Mouse (Mus musculus) C2C12 (cell line): ENCODE data around the gene Ccdc30. TPM values are rescaled to one million over a fixed set of nuclear protein-coding genes. Genes with fewer than 3 reads are reported as not detected.

Experiments
- H3K27me3 ChIP-seq: one replicate; pipeline ENCODE4 v1.6.1; 2011; ENCODE audit not compliant: control insufficient read depth, insufficient read depth, insufficient read length
- H3K36me3 ChIP-seq: one replicate; pipeline ENCODE4 v1.6.1; 2011; ENCODE audit not compliant: control insufficient read depth, insufficient read depth
- H3K4me3 ChIP-seq: one replicate; pipeline ENCODE4 v1.5.1; 2011; ENCODE audit warnings: mild to moderate bottlenecking, control low read depth; ENCODE audit not compliant: poor library complexity, insufficient read depth, severe bottlenecking
- H3K79me2 ChIP-seq: one replicate; pipeline ENCODE4 v1.6.1; 2011; ENCODE audit not compliant: control insufficient read depth, insufficient read depth
- H3K79me3 ChIP-seq: one replicate; pipeline ENCODE4 v1.6.1; 2011; ENCODE audit warnings: low read depth, control low read depth
- H3ac ChIP-seq: one replicate; pipeline ENCODE3; 2011; ENCODE audit warnings: low read depth; ENCODE audit not compliant: control insufficient read depth, insufficient read length
- CEBPB ChIP-seq: IDR thresholded peaks from one replicate; pipeline ENCODE4 v1.6.1; 2011; ENCODE audit warnings: low read depth, mild to moderate bottlenecking, control low read depth, moderate library complexity
- CTCF ChIP-seq: IDR thresholded peaks from one replicate; pipeline ENCODE4 v1.5.1; 2011; ENCODE audit not compliant: control insufficient read depth, insufficient read depth, insufficient read length
- FOSL1 ChIP-seq: IDR thresholded peaks from one replicate; pipeline ENCODE4 v1.8.0; 2011; ENCODE audit warnings: mild to moderate bottlenecking, low read length; ENCODE audit not compliant: poor library complexity, insufficient read depth, severe bottlenecking
- MAX ChIP-seq: IDR thresholded peaks from one replicate; pipeline ENCODE4 v1.6.1; 2011; ENCODE audit warnings: mild to moderate bottlenecking, control low read depth
- MYOD1 ChIP-seq: IDR thresholded peaks from one replicate; pipeline ENCODE4 v1.6.1; 2011; ENCODE audit warnings: low read depth; ENCODE audit not compliant: control insufficient read depth, insufficient read length
- MYOG ChIP-seq: IDR thresholded peaks from one replicate; pipeline ENCODE4 v1.6.1; 2011; ENCODE audit not compliant: control insufficient read depth, insufficient read length; ENCODE audit errors: extremely low read depth
- USF1 ChIP-seq: IDR thresholded peaks from one replicate; pipeline ENCODE4 v1.6.1; 2011; ENCODE audit warnings: low read depth, mild to moderate bottlenecking, control low read depth, moderate library complexity
- polyA plus RNA-seq: library from polyadenylated mRNA; unstranded; fragments of >200 nt; fragmentation: generic; extraction: Trizol; gene quantifications from one replicate; pipeline ENCODE4 v1.2.1, GENCODE M21; 2012; ENCODE audit warnings: missing spikeins

Ccdc30 gene
- polyA plus RNA-seq, 1 experiment, result 0.22 TPM

DNA sequence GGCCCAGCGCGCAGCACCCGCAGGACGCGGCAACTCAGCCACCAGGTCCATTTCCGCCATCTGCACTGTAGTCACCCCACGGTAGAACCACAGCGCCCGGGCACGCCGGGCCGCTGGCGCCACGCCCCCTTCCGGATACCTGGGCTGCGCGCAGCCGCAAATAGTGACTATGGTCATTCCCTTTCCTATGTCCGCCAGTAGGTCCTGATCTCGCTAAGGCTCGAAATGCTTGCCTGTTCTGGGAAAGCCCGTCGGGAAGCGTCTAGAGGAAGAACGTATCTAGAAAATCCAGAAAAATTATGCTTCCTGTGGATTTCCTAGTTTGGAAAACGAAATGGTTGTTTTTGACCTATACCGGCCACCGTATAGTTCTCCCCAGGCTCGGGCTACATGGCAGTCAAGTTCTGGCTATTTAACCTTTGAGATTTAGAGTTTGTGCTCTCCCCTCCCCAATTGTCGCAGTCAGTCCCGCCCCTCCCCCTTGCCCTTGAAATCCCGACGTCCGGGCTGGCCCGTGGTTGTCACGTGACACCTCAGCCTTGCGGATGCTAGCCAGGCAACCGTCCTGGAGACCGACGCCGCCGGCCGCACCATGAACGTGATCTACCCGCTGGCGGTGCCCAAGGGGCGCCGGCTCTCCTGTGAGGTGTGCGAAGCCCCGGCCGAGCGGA is 7.1 kb upstream of the Ccdc30 start, which contains the start of the genes Ppcs and Zmynd12:
Gene Ppcs, minus strand, starts transcription at position 127 of the 671 bp plus-strand sequence.
Gene Zmynd12, plus strand, starts transcription at position 521 of the 671 bp plus-strand sequence.
- Histone ChIP-seq H3K79me2 (no peaks in the 10 kb centered on the region), H3K4me3 (peak within 1 kb of the TSS; percentile 63), H3K79me3 (no peaks in the 10 kb centered on the region), H3ac (peak within 1 kb of the TSS; percentile 91), H3K27me3 (no peaks in the 10 kb centered on the region), H3K36me3 (peaks cover 4% of the 10 kb centered on the region)
- TF ChIP-seq MYOG (no peak), CEBPB (no peak), USF1 (peak; percentile 80), FOSL1 (no peak), MYOD1 (no peak), MAX (peak; percentile 49), CTCF (no peak)

DNA sequence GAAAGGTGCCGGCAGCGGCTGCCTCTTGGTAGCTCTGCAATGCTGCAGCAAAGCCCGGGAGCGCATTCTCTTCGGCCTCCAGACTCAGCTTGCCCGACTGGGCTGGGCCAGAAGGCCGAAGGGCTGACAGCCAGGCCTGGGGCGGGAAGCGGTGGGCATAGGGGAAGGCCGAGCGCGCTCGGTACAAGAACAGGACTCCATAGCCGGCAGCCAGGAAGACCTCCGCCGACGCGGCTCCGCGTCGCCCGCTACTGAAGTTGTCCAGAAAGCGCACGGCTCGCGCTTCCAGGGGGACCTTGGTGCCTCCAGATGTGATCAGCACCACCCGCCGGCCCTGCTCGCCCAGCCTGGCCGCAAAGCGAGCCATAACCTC is 6.6 kb upstream of the Ccdc30 start:
- Histone ChIP-seq H3K36me3 (peaks cover 4% of the 10 kb centered on the region), H3ac (peak overlapping the region; percentile 91), H3K4me3 (peak overlapping the region; percentile 63), H3K27me3 (no peaks in the 10 kb centered on the region), H3K79me2 (no peaks in the 10 kb centered on the region), H3K79me3 (no peaks in the 10 kb centered on the region)
- TF ChIP-seq CTCF, result no peak
- no peak for TF ChIP-seq USF1
- no peak for TF ChIP-seq MAX
- no peak for TF ChIP-seq FOSL1
- TF ChIP-seq MYOG, result no peak
- no peak for TF ChIP-seq MYOD1
- no peak for TF ChIP-seq CEBPB

DNA sequence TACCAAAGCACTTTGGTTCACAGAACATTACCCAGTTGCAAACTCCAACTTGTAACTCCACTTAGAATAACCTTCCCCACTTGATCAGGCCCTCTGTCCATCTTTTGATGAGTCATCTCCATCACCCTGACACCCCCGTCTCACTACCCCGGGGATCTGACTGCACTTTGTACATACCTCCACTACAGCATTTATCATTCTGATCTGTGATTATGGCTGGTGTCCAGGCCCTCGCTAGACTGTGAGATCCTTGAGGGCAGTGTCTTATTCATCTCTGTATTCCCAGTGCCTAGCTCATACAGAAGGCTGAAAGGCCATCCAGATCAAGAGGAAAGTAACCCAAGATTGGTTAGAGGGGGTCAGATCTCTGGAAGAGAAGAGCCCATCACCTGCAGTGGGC is 5.9 kb upstream of the Ccdc30 start:
- Histone ChIP-seq H3K36me3 (peaks cover 4% of the 10 kb centered on the region), H3K27me3 (no peaks in the 10 kb centered on the region), H3K4me3 (peak overlapping the region; percentile 63), H3K79me3 (no peaks in the 10 kb centered on the region), H3ac (no peak overlapping the region), H3K79me2 (no peaks in the 10 kb centered on the region)
- TF ChIP-seq MAX (no peak), MYOD1 (no peak), CEBPB (no peak), MYOG (no peak), USF1 (no peak), CTCF (no peak), FOSL1 (no peak)

DNA sequence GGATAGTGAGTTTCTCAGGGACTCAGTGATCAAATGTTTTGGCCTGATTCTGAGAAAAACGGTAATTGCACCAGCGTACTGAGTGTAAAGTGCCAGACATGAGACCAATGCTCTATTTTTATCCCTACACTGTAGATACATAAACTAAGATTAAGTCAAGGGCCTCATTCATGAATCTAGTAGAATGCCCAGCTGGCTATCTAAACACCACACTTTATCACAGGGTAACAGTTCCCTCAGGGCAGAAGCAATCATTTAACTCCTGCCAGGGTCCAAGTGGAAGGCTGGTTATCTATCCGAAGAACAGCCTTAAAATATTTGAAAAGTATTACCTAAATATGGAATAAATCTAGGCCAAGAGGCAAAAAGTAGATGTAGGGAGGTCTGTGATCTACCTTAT is 2.6 kb upstream of the Ccdc30 start:
- TF ChIP-seq FOSL1 (no peak), CEBPB (no peak), MYOG (no peak), CTCF (no peak), MYOD1 (no peak), USF1 (no peak), MAX (no peak)
- no peaks in the 10 kb centered on the region for H3K79me2 ChIP-seq
- no peak overlapping the region for H3K4me3 ChIP-seq
- H3K27me3 ChIP-seq, result no peaks in the 10 kb centered on the region
- no peak overlapping the region for H3ac ChIP-seq
- H3K79me3 ChIP-seq, result no peaks in the 10 kb centered on the region
- peaks cover 4% of the 10 kb centered on the region for H3K36me3 ChIP-seq

DNA sequence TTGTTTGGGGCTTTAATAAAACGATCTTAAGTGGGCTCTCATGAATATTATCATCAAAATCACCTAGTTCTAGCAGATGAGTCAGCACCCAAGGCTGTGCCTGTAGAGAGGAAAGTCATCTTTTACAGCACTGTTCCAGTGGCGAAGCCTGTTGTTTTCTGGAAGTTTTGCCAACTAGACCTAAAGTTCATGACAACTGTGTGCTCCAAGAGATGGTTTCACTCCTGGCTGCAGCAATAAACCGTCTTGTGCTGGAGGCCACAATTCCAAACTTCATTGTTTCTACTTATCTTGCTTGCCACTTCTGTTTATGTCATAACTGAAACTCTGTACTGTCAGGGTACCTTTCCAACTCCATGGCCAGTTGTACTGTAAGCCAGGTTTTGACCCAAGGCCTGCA is 1.9 kb upstream of the Ccdc30 start:
- Histone ChIP-seq H3K4me3 (no peak overlapping the region), H3K79me2 (no peaks in the 10 kb centered on the region), H3K36me3 (peaks cover 4% of the 10 kb centered on the region), H3K27me3 (no peaks in the 10 kb centered on the region), H3K79me3 (no peaks in the 10 kb centered on the region), H3ac (no peak overlapping the region)
- TF ChIP-seq CEBPB (no peak), FOSL1 (no peak), USF1 (no peak), MYOG (no peak), CTCF (no peak), MYOD1 (no peak), MAX (no peak)

DNA sequence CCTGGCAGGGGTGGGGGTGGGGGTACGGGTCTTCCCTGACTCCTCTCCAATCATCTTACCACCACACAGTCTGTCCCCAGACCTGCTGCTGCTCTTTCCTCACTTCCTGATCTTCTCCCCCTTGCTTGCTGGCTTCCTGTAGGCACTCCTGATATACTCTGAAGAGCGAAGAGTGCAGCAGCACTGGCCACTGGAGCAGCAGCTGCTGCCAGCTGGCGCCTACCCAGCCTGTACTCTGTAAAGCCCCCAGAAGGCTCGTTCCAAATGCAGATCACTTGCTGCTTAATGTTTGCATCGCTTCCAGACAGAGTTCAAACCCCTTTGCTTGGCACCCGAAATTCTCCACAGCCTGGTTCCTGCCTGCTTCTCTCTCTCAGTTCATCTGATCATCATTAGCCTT is 2.5 kb downstream of the Ccdc30 start:
- Histone ChIP-seq H3K79me3 (no peaks in the 10 kb centered on the region), H3K4me3 (no peak overlapping the region), H3K36me3 (no peaks in the 10 kb centered on the region), H3K79me2 (no peaks in the 10 kb centered on the region), H3K27me3 (peaks cover 5% of the 10 kb centered on the region), H3ac (no peak overlapping the region)
- no peak for TF ChIP-seq MAX
- no peak for TF ChIP-seq CTCF
- TF ChIP-seq CEBPB, result no peak
- no peak for TF ChIP-seq USF1
- TF ChIP-seq FOSL1, result no peak
- TF ChIP-seq MYOD1, result no peak
- TF ChIP-seq MYOG, result no peak
